Mouse (Mus musculus) liver, embryonic 14.5 days (tissue): Measurements from ENCODE around the gene Celf2.

Experiments used
- CTCF ChIP-seq: IDR thresholded peaks from 2 replicates; pipeline ENCODE4 v1.5.1; 2016; ENCODE audit warnings: antibody characterized with exemption, low read depth, control low read depth
- EP300 ChIP-seq: IDR thresholded peaks from 2 replicates; pipeline ENCODE4 v1.6.1; 2016; ENCODE audit warnings: antibody characterized with exemption, low read depth

DNA sequence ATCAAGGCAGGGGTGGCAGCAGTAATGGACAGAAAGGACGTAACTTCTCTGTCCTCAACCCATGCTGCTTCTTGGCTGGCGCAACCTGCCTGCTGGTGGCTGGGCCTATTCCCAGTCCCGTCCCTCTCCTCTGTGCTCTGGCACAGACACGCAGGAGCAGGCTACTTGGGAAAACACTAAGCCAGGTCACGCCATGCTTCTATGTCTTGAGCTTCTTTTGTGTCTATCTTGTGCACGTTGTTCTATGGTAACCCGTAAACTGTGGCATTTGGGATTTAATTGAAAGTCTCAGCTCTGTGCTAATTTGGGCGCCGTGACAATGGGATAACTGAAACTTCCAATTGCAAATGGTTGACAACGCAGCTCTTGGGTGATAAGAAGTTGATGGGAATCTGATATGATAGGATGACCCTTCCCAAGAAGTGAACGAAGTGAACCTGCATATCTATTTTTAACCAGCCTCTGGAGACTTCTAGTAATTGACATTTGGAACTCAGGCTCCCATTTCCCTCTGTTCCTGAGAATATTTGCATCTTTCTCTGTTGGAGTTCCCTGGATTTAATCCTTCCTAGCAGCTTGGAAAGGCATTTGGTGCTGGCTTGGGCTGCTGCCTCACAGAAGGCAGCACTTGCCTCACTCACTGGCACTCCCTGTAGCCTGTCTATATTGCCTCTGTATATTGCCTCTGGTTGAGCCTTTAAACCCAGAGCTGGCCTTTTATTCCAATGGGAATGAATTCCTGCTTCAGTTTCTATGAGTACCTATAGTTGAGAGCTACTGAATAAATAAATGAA lies 335.9 kb downstream of the Celf2 start:
- TF ChIP-seq CTCF = no peak
- TF ChIP-seq EP300 = no peak
